Mouse (Mus musculus): ENCODE measurements at regions not wholly inside any gene's neighbourhood (a gene's known extent, or its start where the extent isn't known, plus 50 kb on each side); places are given as distances from the start of the nearest gene placed in this dataset.

GRCm38 (mm10) chr3:33902431-33902830 is 58.3 kb upstream of the Ccdc39 start:
- Histone ChIP-seq H3K9ac (no peak overlapping the region), H3K4me3 (no peak overlapping the region), H3K4me1 (peaks cover 24% of the 10 kb centered on the region), H3K36me3 (no peaks in the 10 kb centered on the region), H3K27me3 (replicated peaks) (no peaks in the 10 kb centered on the region), H3K4me2 (no peak overlapping the region), H3K9me3 (no peaks in the 10 kb centered on the region), H3K27ac (replicated peaks) (peak overlapping the region; percentile 42; the same call in 1 of the 2 replicates)
- 41% methylated on average over 2 of the region's 2 CpGs for WGBS
- no peak for ATAC-seq (ENCODE audit: extremely low read depth, insufficient number of reproducible peaks, low FRiP score, low TSS enrichment)

GRCm38 (mm10) chr3:33903326-33903725 is 59.2 kb upstream of the Ccdc39 start:
- H3K4me1 ChIP-seq, result peaks cover 24% of the 10 kb centered on the region
- no peak overlapping the region for H3K9ac ChIP-seq
- H3K36me3 ChIP-seq, result no peaks in the 10 kb centered on the region
- H3K27me3 ChIP-seq (replicated peaks), result no peaks in the 10 kb centered on the region
- ATAC-seq (ENCODE audit: extremely low read depth, insufficient number of reproducible peaks, low FRiP score, low TSS enrichment), result no peak
- WGBS, result 74% methylated on average over 8 of the region's 8 CpGs
- no peak overlapping the region for H3K4me3 ChIP-seq
- H3K4me2 ChIP-seq, result no peak overlapping the region
- no peaks in the 10 kb centered on the region for H3K9me3 ChIP-seq
- H3K27ac ChIP-seq (replicated peaks), result 0 out of 2 replicates have a peak overlapping the region, but pooled peaks have one; percentile 42

GRCm38 (mm10) chr3:33903816-33904215 is 59.7 kb upstream of the Ccdc39 start:
- Histone ChIP-seq H3K4me3 (no peak overlapping the region), H3K4me2 (no peak overlapping the region), H3K4me1 (peaks cover 24% of the 10 kb centered on the region), H3K9me3 (no peaks in the 10 kb centered on the region), H3K27me3 (replicated peaks) (no peaks in the 10 kb centered on the region), H3K36me3 (no peaks in the 10 kb centered on the region), H3K27ac (replicated peaks) (no peak overlapping the region), H3K9ac (no peak overlapping the region)
- WGBS, result 40% methylated on average over 4 of the region's 4 CpGs
- no peak for ATAC-seq (ENCODE audit: extremely low read depth, insufficient number of reproducible peaks, low FRiP score, low TSS enrichment)

- H3K4me1 ChIP-seq, result peaks cover 24% of the 10 kb centered on the region
- H3K27ac ChIP-seq (replicated peaks), result no peak overlapping the region
- H3K9me3 ChIP-seq, result no peaks in the 10 kb centered on the region
- WGBS, result 34% methylated on average over 22 of the region's 22 CpGs
- 0 out of 2 replicates have a peak overlapping the region, but pooled peaks have one; percentile 28 for H3K9ac ChIP-seq
- H3K4me3 ChIP-seq, result peak overlapping the region; percentile 13; the same call in 1 of the 2 replicates
- H3K36me3 ChIP-seq, result no peaks in the 10 kb centered on the region
- H3K4me2 ChIP-seq, result peak overlapping the region; percentile 47
- no peak for ATAC-seq (ENCODE audit: extremely low read depth, insufficient number of reproducible peaks, low FRiP score, low TSS enrichment)
- no peaks in the 10 kb centered on the region for H3K27me3 ChIP-seq (replicated peaks)
These were observed 61.0 kb upstream of the Ccdc39 start for GRCm38 (mm10) chr3:33904854-33905678.

GRCm38 (mm10) chr3:33905679-33906007 is 61.5 kb upstream of the Ccdc39 start:
- ATAC-seq (ENCODE audit: extremely low read depth, insufficient number of reproducible peaks, low FRiP score, low TSS enrichment), result no peak
- Histone ChIP-seq H3K9me3 (no peaks in the 10 kb centered on the region), H3K27ac (replicated peaks) (no peak overlapping the region), H3K4me3 (peak overlapping the region; percentile 13; the same call in 1 of the 2 replicates), H3K27me3 (replicated peaks) (no peaks in the 10 kb centered on the region), H3K4me2 (peak overlapping the region; percentile 47), H3K9ac (no peak overlapping the region), H3K36me3 (no peaks in the 10 kb centered on the region), H3K4me1 (peaks cover 24% of the 10 kb centered on the region)
- 58% methylated on average over 5 of the region's 5 CpGs for WGBS

- ATAC-seq (ENCODE audit: extremely low read depth, insufficient number of reproducible peaks, low FRiP score, low TSS enrichment), result no peak
- no peak overlapping the region for H3K4me2 ChIP-seq
- no peaks in the 10 kb centered on the region for H3K9me3 ChIP-seq
- H3K27ac ChIP-seq (replicated peaks), result no peak overlapping the region
- H3K4me3 ChIP-seq, result no peak overlapping the region
- WGBS, result 81% methylated on average over 8 of the region's 8 CpGs
- H3K9ac ChIP-seq, result no peak overlapping the region
- peaks cover 23% of the 10 kb centered on the region for H3K4me1 ChIP-seq
- no peaks in the 10 kb centered on the region for H3K27me3 ChIP-seq (replicated peaks)
- no peaks in the 10 kb centered on the region for H3K36me3 ChIP-seq
These were observed 63.0 kb upstream of the Ccdc39 start for GRCm38 (mm10) chr3:33907061-33907460.

GRCm38 (mm10) chr3:33911559-33911958 is 67.4 kb upstream of the Ccdc39 start:
- Histone ChIP-seq H3K4me3 (no peak overlapping the region), H3K4me2 (no peak overlapping the region), H3K9me3 (no peaks in the 10 kb centered on the region), H3K36me3 (no peaks in the 10 kb centered on the region), H3K27me3 (replicated peaks) (no peaks in the 10 kb centered on the region), H3K9ac (no peak overlapping the region), H3K27ac (replicated peaks) (no peak overlapping the region), H3K4me1 (no peaks in the 10 kb centered on the region)
- no peak for ATAC-seq (ENCODE audit: extremely low read depth, insufficient number of reproducible peaks, low FRiP score, low TSS enrichment)
- WGBS, result 81% methylated on average over 9 of the region's 9 CpGs

- Histone ChIP-seq H3K27ac (replicated peaks) (no peak overlapping the region), H3K4me3 (no peak overlapping the region), H3K36me3 (no peaks in the 10 kb centered on the region), H3K4me1 (no peaks in the 10 kb centered on the region), H3K9ac (no peak overlapping the region), H3K4me2 (no peak overlapping the region), H3K9me3 (no peaks in the 10 kb centered on the region), H3K27me3 (replicated peaks) (no peaks in the 10 kb centered on the region)
- WGBS, result 68% methylated on average over 5 of the region's 5 CpGs
- ATAC-seq (ENCODE audit: extremely low read depth, insufficient number of reproducible peaks, low FRiP score, low TSS enrichment), result no peak
These were observed 69.4 kb upstream of the Ccdc39 start for GRCm38 (mm10) chr3:33913470-33913869.

GRCm38 (mm10) chr3:33914386-33914785 is 70.3 kb upstream of the Ccdc39 start:
- no peak overlapping the region for H3K4me2 ChIP-seq
- no peak for ATAC-seq (ENCODE audit: extremely low read depth, insufficient number of reproducible peaks, low FRiP score, low TSS enrichment)
- no peak overlapping the region for H3K9ac ChIP-seq
- H3K27ac ChIP-seq (replicated peaks), result no peak overlapping the region
- H3K36me3 ChIP-seq, result no peaks in the 10 kb centered on the region
- no peaks in the 10 kb centered on the region for H3K27me3 ChIP-seq (replicated peaks)
- H3K4me1 ChIP-seq, result no peaks in the 10 kb centered on the region
- no peak overlapping the region for H3K4me3 ChIP-seq
- no peaks in the 10 kb centered on the region for H3K9me3 ChIP-seq
- WGBS, result 54% methylated on average over 9 of the region's 9 CpGs

GRCm38 (mm10) chr3:33915777-33916176 is 71.7 kb upstream of the Ccdc39 start:
- ATAC-seq (ENCODE audit: extremely low read depth, insufficient number of reproducible peaks, low FRiP score, low TSS enrichment), result no peak
- H3K4me2 ChIP-seq, result no peak overlapping the region
- no peaks in the 10 kb centered on the region for H3K27me3 ChIP-seq (replicated peaks)
- H3K4me1 ChIP-seq, result no peaks in the 10 kb centered on the region
- H3K4me3 ChIP-seq, result no peak overlapping the region
- no peaks in the 10 kb centered on the region for H3K9me3 ChIP-seq
- no peaks in the 10 kb centered on the region for H3K36me3 ChIP-seq
- H3K27ac ChIP-seq (replicated peaks), result no peak overlapping the region
- no peak overlapping the region for H3K9ac ChIP-seq

- no peaks in the 10 kb centered on the region for H3K4me1 ChIP-seq
- no peak overlapping the region for H3K9ac ChIP-seq
- no peak overlapping the region for H3K4me3 ChIP-seq
- no peaks in the 10 kb centered on the region for H3K9me3 ChIP-seq
- ATAC-seq (ENCODE audit: extremely low read depth, insufficient number of reproducible peaks, low FRiP score, low TSS enrichment), result no peak
- H3K27me3 ChIP-seq (replicated peaks), result no peaks in the 10 kb centered on the region
- H3K4me2 ChIP-seq, result no peak overlapping the region
- no peaks in the 10 kb centered on the region for H3K36me3 ChIP-seq
- H3K27ac ChIP-seq (replicated peaks), result no peak overlapping the region
- 80% methylated on average over 10 of the region's 10 CpGs for WGBS
These were observed 72.2 kb upstream of the Ccdc39 start for GRCm38 (mm10) chr3:33916318-33916717.

GRCm38 (mm10) chr3:33916818-33917217 is 72.7 kb upstream of the Ccdc39 start:
- Histone ChIP-seq H3K9ac (no peak overlapping the region), H3K27ac (replicated peaks) (no peak overlapping the region), H3K4me1 (no peaks in the 10 kb centered on the region), H3K27me3 (replicated peaks) (no peaks in the 10 kb centered on the region), H3K36me3 (no peaks in the 10 kb centered on the region), H3K4me3 (no peak overlapping the region), H3K9me3 (no peaks in the 10 kb centered on the region), H3K4me2 (no peak overlapping the region)
- WGBS, result 76% methylated on average over 6 of the region's 6 CpGs
- ATAC-seq (ENCODE audit: extremely low read depth, insufficient number of reproducible peaks, low FRiP score, low TSS enrichment), result no peak
